Mouse (Mus musculus): ENCODE measurements around the gene Nckap5l. TPM values are rescaled to one million over a fixed set of nuclear protein-coding genes. Genes with fewer than 3 reads are reported as not detected.

Gene Nckap5l
- polyA plus RNA-seq, 1 experiment: 4.0 TPM

GRCm38 (mm10) chr15:99498781-99499180 lies 41.2 kb upstream of the Nckap5l start:
- TF ChIP-seq POLR2A (IDR thresholded peaks at IDR 0.05; ENCODE audit: borderline replicate concordance, control insufficient read depth, low read depth, low read length) (0 out of 2 replicates have a peak, but pooled peaks have one; percentile 10), CTCF (IDR thresholded peaks at IDR 0.05; ENCODE audit: control insufficient read depth, insufficient read depth, low read length) (no peak)
- H3K4me1 ChIP-seq (ENCODE audit: control insufficient read depth, insufficient read depth, low read length): peaks cover 2% of the 10 kb centered on the region; the same call in 1 of the 2 replicates
- H3K27ac ChIP-seq (ENCODE audit: control insufficient read depth, insufficient read depth, low read depth, low read length, poor library complexity): peak overlapping the region; percentile 84
- H3K4me3 ChIP-seq (replicated peaks; ENCODE audit: control insufficient read depth, low read depth, low read length): no peak overlapping the region
- 53% methylated on average over 4 of the region's 4 CpGs for WGBS

GRCm38 (mm10) chr15:99498356-99498755 lies 40.8 kb upstream of the Nckap5l start:
- Histone ChIP-seq H3K4me1 (ENCODE audit: control insufficient read depth, insufficient read depth, low read length) (peaks cover 2% of the 10 kb centered on the region; the same call in 1 of the 2 replicates), H3K27ac (ENCODE audit: control insufficient read depth, insufficient read depth, low read depth, low read length, poor library complexity) (peak overlapping the region; percentile 84), H3K4me3 (replicated peaks; ENCODE audit: control insufficient read depth, low read depth, low read length) (peak overlapping the region; percentile 2)
- TF ChIP-seq CTCF (IDR thresholded peaks at IDR 0.05; ENCODE audit: control insufficient read depth, insufficient read depth, low read length) (no peak), POLR2A (IDR thresholded peaks at IDR 0.05; ENCODE audit: borderline replicate concordance, control insufficient read depth, low read depth, low read length) (no peak)
- WGBS: 38% methylated on average over 4 of the region's 4 CpGs

DNA sequence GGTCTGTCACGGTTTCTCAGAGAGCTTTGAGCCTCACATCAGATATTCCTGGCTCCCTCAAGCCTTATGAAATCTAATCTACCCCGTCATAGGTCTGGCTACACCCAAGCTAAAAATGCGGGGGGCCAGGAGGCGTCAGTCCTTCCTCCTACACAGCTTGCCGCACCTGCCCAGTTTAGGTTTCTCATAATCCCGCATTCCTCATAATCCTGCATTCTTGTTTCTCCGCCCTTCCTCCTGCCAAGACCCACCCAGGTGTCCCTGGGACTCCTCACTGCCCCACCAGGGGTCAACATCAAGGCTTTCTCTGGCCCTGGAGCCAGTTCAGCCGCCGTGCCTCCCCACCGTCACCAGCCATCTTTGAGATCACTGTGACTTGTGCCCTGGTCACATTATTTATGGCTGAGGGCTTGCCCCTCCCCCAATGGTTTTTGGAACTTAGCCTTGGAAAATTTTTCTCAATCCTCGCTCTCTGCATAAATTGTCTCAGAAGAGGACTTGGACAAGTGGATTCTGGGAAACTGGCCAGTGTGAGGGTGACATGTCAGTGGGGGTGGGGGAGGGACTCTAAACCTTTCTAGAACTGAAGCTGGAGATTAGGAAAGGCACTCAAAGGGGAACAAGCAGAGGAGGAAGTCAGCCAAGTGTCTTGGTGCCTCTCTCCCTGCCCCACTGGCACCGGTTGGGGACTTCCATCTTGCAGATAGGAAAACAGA lies 40.1 kb upstream of the Nckap5l start:
- TF ChIP-seq CTCF (IDR thresholded peaks at IDR 0.05; ENCODE audit: control insufficient read depth, insufficient read depth, low read length) (no peak), POLR2A (IDR thresholded peaks at IDR 0.05; ENCODE audit: borderline replicate concordance, control insufficient read depth, low read depth, low read length) (no peak)
- 28% methylated on average over 12 of the region's 12 CpGs for WGBS
- H3K4me3 ChIP-seq (replicated peaks; ENCODE audit: control insufficient read depth, low read depth, low read length): peak overlapping the region; percentile 1
- H3K27ac ChIP-seq (ENCODE audit: control insufficient read depth, insufficient read depth, low read depth, low read length, poor library complexity): peak overlapping the region; percentile 84
- H3K4me1 ChIP-seq (ENCODE audit: control insufficient read depth, insufficient read depth, low read length): peaks cover 2% of the 10 kb centered on the region; the same call in 1 of the 2 replicates

GRCm38 (mm10) chr15:99497061-99497460 lies 39.5 kb upstream of the Nckap5l start:
- no peak overlapping the region for H3K27ac ChIP-seq (ENCODE audit: control insufficient read depth, insufficient read depth, low read depth, low read length, poor library complexity)
- H3K4me1 ChIP-seq (ENCODE audit: control insufficient read depth, insufficient read depth, low read length): peaks cover 2% of the 10 kb centered on the region; the same call in 1 of the 2 replicates
- 17% methylated on average over 4 of the region's 4 CpGs for WGBS
- no peak overlapping the region for H3K4me3 ChIP-seq (replicated peaks; ENCODE audit: control insufficient read depth, low read depth, low read length)
- no peak for TF ChIP-seq POLR2A (IDR thresholded peaks at IDR 0.05; ENCODE audit: borderline replicate concordance, control insufficient read depth, low read depth, low read length)
- peak; percentile 58; the same call in 1 of the 2 replicates for TF ChIP-seq CTCF (IDR thresholded peaks at IDR 0.05; ENCODE audit: control insufficient read depth, insufficient read depth, low read length)

GRCm38 (mm10) chr15:99484745-99485144 lies 27.2 kb upstream of the Nckap5l start:
- H3K4me1 ChIP-seq (ENCODE audit: control insufficient read depth, insufficient read depth, low read length): peaks cover 3% of the 10 kb centered on the region; the same call in 1 of the 2 replicates
- no peak for TF ChIP-seq POLR2A (IDR thresholded peaks at IDR 0.05; ENCODE audit: borderline replicate concordance, control insufficient read depth, low read depth, low read length)
- no peak for TF ChIP-seq CTCF (IDR thresholded peaks at IDR 0.05; ENCODE audit: control insufficient read depth, insufficient read depth, low read length)
- 28% methylated on average over 6 of the region's 6 CpGs for whole genome bisulfite sequencing
- no peak overlapping the region for H3K27ac ChIP-seq (ENCODE audit: control insufficient read depth, insufficient read depth, low read depth, low read length, poor library complexity)
- no peak overlapping the region for H3K4me3 ChIP-seq (replicated peaks; ENCODE audit: control insufficient read depth, low read depth, low read length)

GRCm38 (mm10) chr15:99475814-99476213 lies 18.3 kb upstream of the Nckap5l start:
- TF ChIP-seq CTCF (IDR thresholded peaks at IDR 0.05; ENCODE audit: control insufficient read depth, insufficient read depth, low read length) (no peak), POLR2A (IDR thresholded peaks at IDR 0.05; ENCODE audit: borderline replicate concordance, control insufficient read depth, low read depth, low read length) (no peak)
- Histone ChIP-seq H3K4me3 (replicated peaks; ENCODE audit: control insufficient read depth, low read depth, low read length) (no peak overlapping the region), H3K27ac (ENCODE audit: control insufficient read depth, insufficient read depth, low read depth, low read length, poor library complexity) (no peak overlapping the region), H3K4me1 (ENCODE audit: control insufficient read depth, insufficient read depth, low read length) (no peaks in the 10 kb centered on the region)
- 68% methylated on average over 1 of the region's 1 CpGs for WGBS

DNA sequence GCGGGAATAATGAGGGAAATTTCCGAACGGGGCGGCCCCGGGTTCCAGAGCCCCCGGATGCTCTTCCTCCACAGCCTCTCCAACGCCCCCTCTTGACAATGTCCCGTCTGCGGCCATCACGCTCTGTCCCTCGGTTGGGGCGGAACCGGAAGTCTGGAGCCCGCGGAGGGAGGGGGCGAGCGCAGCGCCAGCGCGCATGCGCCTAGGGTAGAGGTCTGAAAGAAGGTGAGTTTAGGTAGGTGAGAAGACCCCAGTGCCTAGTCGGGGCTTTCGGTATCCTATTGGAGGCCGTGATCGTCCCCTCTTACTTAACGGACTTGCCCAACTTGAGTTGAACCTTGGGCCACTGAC lies 17.0 kb upstream of the Nckap5l start, which contains the start of gene Bcdin3d:
Gene Bcdin3d, minus strand, starts transcription at position 155 of the 351 bp plus-strand sequence.
- no peaks in the 10 kb centered on the region for H3K4me1 ChIP-seq (ENCODE audit: control insufficient read depth, insufficient read depth, low read length)
- peak within 1 kb of the TSS; percentile 66 for H3K27ac ChIP-seq (ENCODE audit: control insufficient read depth, insufficient read depth, low read depth, low read length, poor library complexity)
- TF ChIP-seq POLR2A (IDR thresholded peaks at IDR 0.05; ENCODE audit: borderline replicate concordance, control insufficient read depth, low read depth, low read length) (peak; percentile 81; the same call in 1 of the 2 replicates), CTCF (IDR thresholded peaks at IDR 0.05; ENCODE audit: control insufficient read depth, insufficient read depth, low read length) (no peak)
- H3K4me3 ChIP-seq (replicated peaks; ENCODE audit: control insufficient read depth, low read depth, low read length): peak within 1 kb of the TSS; percentile 84
- under 1% methylated on average over 26 of the region's 26 CpGs for WGBS

GRCm38 (mm10) chr15:99473801-99474575 lies 16.4 kb upstream of the Nckap5l start:
- WGBS: under 1% methylated on average over 38 of the region's 38 CpGs
- peak overlapping the region; percentile 66 for H3K27ac ChIP-seq (ENCODE audit: control insufficient read depth, insufficient read depth, low read depth, low read length, poor library complexity)
- no peaks in the 10 kb centered on the region for H3K4me1 ChIP-seq (ENCODE audit: control insufficient read depth, insufficient read depth, low read length)
- TF ChIP-seq POLR2A (IDR thresholded peaks at IDR 0.05; ENCODE audit: borderline replicate concordance, control insufficient read depth, low read depth, low read length): no peak
- TF ChIP-seq CTCF (IDR thresholded peaks at IDR 0.05; ENCODE audit: control insufficient read depth, insufficient read depth, low read length): no peak
- H3K4me3 ChIP-seq (replicated peaks; ENCODE audit: control insufficient read depth, low read depth, low read length): peak overlapping the region; percentile 84

Data from bone marrow, adult 2 months (tissue).